Mouse (Mus musculus) gastrocnemius, adult 2 months (tissue): ENCODE measurements around the gene Clec3a. TPM values are rescaled to one million over a fixed set of nuclear protein-coding genes. Genes with fewer than 3 reads are reported as not detected.
A peak's percentile ranks its signal among the peaks of the same experiment; 100 is the strongest.

ENCODE experiments used
- DNase-seq: peaks from one replicate; pipeline ENCODE4 v3.0.0; 2022
- H3K27ac ChIP-seq: fragments of 200-600 bp; 2 replicates; pipeline ENCODE4 v1.8.1; 2022; ENCODE audit warnings: mild to moderate bottlenecking
- H3K4me3 ChIP-seq: fragments of 200-600 bp; 2 replicates; pipeline ENCODE4 v1.8.1; 2022; ENCODE audit warnings: mild to moderate bottlenecking, moderate library complexity
- CTCF ChIP-seq: fragments of 200-600 bp; IDR thresholded peaks from 2 replicates; pipeline ENCODE4 v1.8.1; 2022; ENCODE audit warnings: antibody characterized with exemption, mild to moderate bottlenecking, moderate library complexity
- intact Hi-C: fragments of 180-260 bp; cut with DNase I; formaldehyde crosslinking; loops from one replicate; pipeline ENCODE4 v1.15.1; 2025
- total RNA-seq, 2 experiments: library from RNA; stranded (reverse); gene quantifications; 2 replicates each; pipeline ENCODE4 v1.2.3; 2021

Gene Clec3a
- total RNA-seq, 2 experiments from 2014 or later, result not detected

DNA sequence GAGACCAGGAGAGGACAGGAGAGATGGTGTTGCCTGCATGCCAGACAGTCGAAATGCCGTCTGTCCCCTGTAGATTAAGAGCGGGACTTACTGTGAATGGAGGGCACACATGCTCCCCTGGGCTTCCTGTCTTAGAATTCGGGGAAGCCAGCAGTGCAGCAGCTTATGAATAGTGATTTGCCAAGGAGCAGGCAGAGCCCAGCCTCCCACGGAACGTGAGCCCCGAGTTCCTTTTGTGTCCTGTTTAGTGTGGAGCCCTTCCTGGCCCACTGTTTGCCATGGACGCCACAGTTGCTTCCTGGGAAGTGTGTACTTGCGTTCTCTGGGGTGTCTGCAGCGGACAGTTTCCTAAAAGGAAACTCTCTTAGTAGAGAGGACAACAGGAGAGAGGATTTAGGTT is 45.4 kb downstream of the Clec3a start:
- intact Hi-C loops, result no loop called here
- H3K4me3 ChIP-seq, result peak overlapping the region; percentile 45
- no peak overlapping the region for H3K27ac ChIP-seq

DNA sequence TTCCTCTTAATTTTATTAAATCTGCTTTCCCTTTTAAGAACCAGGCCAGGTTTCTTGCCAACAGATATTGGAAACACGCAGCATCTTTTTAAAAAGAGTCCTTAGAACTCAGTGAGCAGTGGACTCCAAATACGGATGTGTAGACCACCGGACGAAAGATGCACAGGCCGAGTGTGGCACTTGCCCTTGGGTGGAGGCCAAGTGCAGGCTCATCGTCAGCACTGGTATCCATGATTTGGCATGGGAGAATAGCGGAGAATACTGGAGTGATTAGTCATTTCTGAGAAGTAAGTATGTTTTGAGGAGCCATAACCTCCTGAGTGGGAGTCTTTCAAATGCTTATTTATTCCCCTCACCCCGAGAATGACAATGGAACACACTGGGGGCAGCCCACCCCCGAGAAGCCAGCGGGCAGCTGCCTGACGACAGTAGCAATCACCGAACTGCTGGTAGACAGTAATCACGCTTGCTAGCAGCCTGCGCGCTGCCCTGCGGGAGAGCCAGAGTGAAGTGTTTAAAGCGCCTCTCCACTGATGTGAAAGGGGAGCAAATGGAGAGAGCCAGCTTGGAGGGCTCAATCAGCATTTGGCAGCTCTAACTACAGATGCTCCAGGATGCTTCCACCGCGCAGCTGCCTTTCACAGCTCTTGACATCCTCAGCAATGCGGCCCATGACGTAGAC is 50.8 kb downstream of the Clec3a start:
- TF ChIP-seq CTCF, result no peak
- H3K4me3 ChIP-seq, result no peak overlapping the region
- DNase-seq, result no peak
- no peak overlapping the region for H3K27ac ChIP-seq
- intact Hi-C loops, result no loop called here

More for the DNA sequence above, 45.4 kb downstream of the Clec3a start:
- TF ChIP-seq CTCF, result no peak
- DNase-seq, result no peak

DNA sequence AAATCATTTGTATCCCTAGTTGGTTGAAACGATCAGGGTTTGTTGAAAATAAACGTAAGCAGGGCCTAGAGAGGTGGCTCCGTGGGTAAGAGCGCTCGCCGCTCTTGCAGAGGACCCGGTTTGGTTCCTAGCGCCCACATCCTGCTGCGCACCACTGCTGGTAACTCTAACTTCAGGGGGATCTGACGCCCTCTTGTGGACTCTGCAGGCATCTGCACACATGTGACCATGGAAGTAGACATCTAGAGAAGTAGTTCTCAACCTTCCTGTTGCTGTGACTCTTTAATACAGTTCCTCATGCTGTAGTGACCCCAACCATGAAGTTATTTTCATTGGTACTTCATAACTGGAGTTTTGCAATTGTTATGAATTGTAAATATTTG is 51.3 kb downstream of the Clec3a start:
- no peak for TF ChIP-seq CTCF
- no peak overlapping the region for H3K4me3 ChIP-seq
- no peak for DNase-seq
- H3K27ac ChIP-seq, result no peak overlapping the region
- intact Hi-C loops, result no loop called here

DNA sequence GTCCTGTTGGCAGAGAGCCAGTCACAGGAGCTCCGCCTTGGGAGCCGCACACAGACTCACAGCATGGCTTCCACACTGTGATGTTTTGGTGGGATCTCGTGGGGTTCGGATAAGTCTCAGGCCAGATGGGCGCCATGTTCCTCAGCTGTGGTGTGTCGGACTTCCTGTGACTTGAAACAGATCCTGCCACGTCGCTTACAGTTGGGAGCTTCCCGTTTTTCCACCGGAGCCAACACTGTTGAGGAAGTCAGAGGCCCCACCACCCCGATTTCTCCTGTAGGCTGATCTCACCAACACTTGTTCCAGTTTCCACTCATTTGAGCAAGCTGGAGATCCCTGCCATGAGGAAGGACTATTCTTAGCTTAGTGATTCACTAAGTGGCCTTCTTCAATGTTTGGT is 55.7 kb downstream of the Clec3a start:
- Histone ChIP-seq H3K27ac (no peak overlapping the region), H3K4me3 (no peak overlapping the region)
- no peak for TF ChIP-seq CTCF
- DNase-seq, result no peak
- intact Hi-C loops, result no loop called here

Other genes with a start within 250 kb of the Clec3a start
- under 1 TPM; 0.45 to 0.69 TPM for gene Vat1l, start 212.5 kb upstream of the Clec3a start, total RNA-seq
- gene Wwox, start 21.6 kb downstream of the Clec3a start, total RNA-seq, result 1 to 10 TPM; 5.9 to 9.0 TPM